Mouse (Mus musculus) gastrocnemius, postnatal 36 days (tissue): ENCODE measurements around the gene Afap1l2. TPM values are rescaled to one million over a fixed set of nuclear protein-coding genes. Genes with fewer than 3 reads are reported as not detected.

Experiments
- DNase-seq, 2 experiments: peaks; one replicate each; pipeline ENCODE4 v3.0.0; 2022
- intact Hi-C: fragments of 180-260 bp; cut with DNase I; formaldehyde crosslinking; loops from one replicate; pipeline ENCODE4 v1.15.1; 2025
- total RNA-seq, 2 experiments: library from RNA; stranded (reverse); gene quantifications; 2 replicates each; pipeline ENCODE4 v1.2.3; 2021

Gene Afap1l2
- total RNA-seq, 2 experiments from 2014 or later, result 1.6 to 2.2 TPM

DNA sequence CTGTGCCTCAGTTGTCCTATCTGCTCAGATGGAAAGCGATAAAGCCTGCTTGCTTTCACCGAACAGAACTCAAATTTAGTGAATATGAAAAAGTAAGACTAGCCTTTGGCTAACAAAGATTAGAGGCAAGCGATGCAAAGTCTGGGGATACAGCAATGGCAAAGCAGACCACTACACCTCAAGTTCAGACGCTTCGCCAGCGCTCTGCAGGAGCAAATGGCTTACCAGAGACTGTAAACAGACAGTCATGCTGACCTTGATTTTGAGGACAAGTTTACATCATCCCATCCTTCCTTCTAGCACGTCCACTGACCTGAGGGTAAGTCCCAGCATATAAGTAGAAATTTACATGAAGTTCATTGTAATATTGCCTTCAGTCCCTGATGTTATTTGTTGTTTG lies 61.8 kb downstream of the Afap1l2 start:
- DNase-seq, result no peak
- intact Hi-C loops, result no loop called here

GRCm38 (mm10) chr19:56945621-56946020 lies 62.4 kb downstream of the Afap1l2 start:
- intact Hi-C loops, result no loop called here
- no peak for DNase-seq

DNA sequence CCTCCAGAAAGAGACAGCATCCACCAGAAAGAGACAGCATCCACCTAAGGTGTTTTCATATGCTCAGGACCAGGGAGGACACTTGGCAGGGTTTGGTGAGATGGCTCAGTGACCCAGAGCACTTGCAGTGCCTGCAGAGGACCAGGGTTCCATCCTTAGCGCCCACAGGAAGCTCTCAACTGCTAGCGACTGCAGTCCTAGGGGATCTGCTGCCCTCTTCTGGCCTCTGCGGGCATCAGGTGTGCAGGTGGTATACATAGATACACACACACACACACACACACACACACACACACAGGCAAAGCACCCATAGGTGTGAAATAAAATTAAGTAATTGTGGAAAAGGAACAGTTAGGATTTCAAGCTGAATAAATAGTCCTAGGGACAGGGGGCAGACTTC lies 63.2 kb downstream of the Afap1l2 start:
- no peak for DNase-seq
- intact Hi-C loops, result no loop called here

GRCm38 (mm10) chr19:56944211-56944610 lies 63.8 kb downstream of the Afap1l2 start:
- no peak for DNase-seq
- intact Hi-C loops, result no loop called here

DNA sequence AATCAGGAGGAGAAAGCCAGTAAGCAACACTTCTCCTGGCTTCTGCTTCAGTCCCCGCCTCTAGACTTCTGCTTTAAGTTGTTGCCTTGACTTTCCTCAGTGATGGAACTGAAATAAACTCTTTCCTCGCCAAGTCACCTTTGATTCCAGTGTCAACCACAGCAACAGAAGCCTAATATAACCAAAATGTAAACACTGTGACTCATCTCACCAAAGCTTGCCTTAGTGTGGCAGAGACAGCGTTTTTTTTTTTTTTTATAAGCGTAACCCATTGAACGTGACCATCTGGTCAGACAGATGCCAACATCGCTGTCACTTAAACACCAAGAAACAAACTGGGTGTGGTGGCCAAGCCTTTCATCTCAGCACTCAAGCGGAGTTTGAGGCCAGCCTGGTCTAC lies 65.8 kb downstream of the Afap1l2 start:
- no peak for DNase-seq
- intact Hi-C loops, result no loop called here

DNA sequence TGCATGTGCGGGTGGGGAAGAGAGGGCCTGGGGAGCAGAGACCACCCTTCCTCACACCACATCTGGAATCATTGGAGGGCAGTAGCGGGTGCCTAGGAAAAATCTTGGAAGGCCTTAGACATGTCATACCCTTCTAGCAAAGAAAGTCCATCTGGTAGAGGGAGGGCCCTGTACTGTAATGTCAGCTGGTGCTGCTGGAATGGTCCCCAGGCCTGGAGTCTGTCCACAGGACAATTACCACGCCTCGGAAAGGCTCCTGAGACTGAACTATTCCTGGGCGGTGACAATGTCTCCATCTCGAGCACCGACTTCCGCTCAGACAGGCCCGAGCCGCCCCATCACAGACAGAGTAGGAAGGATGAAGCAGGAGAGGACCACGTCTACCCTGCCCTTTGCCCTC lies 67.5 kb downstream of the Afap1l2 start:
- intact Hi-C loops, result no loop called here
- DNase-seq, result peak; percentile 75 to 77

DNA sequence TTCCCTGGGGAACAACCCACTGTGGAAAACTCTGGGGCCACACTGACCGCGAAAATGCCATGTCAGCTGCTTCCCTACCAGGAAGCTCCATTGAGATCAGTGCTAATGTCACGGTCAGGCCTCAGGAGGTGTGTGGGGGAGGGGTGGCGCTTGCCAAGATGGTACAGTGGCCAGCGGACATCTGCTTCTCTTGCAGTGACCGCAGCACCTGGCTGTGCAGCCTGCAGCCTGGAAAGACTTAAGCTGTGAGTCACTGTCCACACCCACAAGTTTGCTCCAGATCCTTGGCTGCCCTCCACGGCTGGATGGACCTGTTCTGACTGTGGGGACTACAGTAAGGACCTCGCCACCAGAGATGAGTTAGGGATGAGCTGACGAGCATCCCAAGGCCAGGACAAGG lies 68.2 kb downstream of the Afap1l2 start:
- DNase-seq, result peak; percentile 65 to 76
- intact Hi-C loops, result no loop called here

GRCm38 (mm10) chr19:56937911-56938310 lies 70.1 kb downstream of the Afap1l2 start:
- intact Hi-C loops, result no loop called here

DNA sequence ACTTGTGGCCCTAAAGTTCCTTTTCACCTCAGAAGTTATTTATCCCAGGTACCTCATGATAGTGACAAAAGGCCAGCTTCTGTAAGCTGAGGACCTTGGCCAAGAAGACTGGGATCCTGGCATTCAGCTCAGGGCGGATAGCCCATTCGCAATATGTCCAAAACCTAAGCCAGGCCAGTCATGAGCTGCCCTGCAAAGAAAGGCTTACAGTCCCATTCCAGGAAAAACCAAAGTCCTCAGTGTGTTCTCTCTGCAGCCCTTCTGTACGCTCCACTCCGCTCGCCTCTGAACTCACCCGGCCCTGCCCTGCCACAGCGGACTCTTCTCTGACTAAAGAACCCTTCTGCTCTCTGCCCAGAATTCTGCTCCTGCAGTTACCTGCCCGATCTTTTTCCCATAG lies 71.8 kb downstream of the Afap1l2 start:
- intact Hi-C loops, result no loop called here
- no peak for DNase-seq

More at GRCm38 (mm10) chr19:56937911-56938310, 70.1 kb downstream of the Afap1l2 start:
- DNase-seq, result no peak

- no peak for DNase-seq
- intact Hi-C loops, result no loop called here
Observed at GRCm38 (mm10) chr19:56935777-56936176, 72.3 kb downstream of the Afap1l2 start.

- intact Hi-C loops, result no loop called here
- DNase-seq, result no peak
Observed at GRCm38 (mm10) chr19:56935111-56935510, 72.9 kb downstream of the Afap1l2 start.

- no peak for DNase-seq
Observed at GRCm38 (mm10) chr19:56933800-56934199, 74.2 kb downstream of the Afap1l2 start.

GRCm38 (mm10) chr19:56930029-56930428 lies 78.0 kb downstream of the Afap1l2 start:
- intact Hi-C loops, result no loop called here
- DNase-seq, result no peak

More at GRCm38 (mm10) chr19:56933800-56934199, 74.2 kb downstream of the Afap1l2 start:
- intact Hi-C loops, result no loop called here

DNA sequence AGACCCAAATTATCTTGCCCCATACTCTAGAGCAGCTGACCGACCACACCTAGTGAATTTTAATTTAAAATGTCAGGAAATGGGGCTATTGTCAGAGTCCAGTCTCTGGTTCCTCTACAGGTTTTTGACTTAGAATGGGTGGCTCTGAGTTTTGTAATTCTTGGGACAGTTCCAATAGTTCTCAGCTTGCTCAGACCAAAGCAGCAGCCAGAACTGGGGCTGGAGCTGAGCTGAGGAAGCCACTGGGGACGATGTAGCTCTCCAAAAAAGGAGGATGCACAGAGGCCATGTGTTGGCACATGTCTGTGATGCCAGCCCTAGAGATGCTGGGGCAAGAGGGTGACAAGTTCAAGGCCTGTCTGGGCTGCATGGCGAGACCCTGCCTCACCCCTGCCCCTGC lies 78.6 kb downstream of the Afap1l2 start:
- intact Hi-C loops, result loop anchor here (10.0 kb wide), 1 partner anchor 205 kb away; no protein-coding TSS in a partner anchor
- DNase-seq, result no peak

DNA sequence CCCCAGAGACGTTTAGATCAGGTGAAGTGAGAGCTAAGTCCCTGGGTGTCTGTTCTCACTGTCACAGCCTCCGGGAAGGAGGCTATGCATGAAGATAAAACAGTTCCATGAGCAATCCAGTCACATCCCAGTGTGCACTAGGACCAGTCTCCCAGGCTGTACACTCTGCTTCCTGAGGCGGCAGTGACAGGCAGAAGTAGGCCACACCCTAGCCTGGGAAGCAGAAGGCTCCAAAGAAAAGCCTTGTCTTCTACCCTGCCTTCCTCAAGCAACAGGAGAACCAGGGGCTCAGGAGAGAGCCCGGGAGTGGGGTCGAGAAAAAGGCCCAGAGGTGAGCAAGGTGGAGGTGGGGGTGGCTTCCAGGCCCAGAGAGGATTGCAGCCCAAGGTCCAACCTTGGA lies 86.3 kb downstream of the Afap1l2 start:
- no peak for DNase-seq
- intact Hi-C loops, result loop anchor here (10.0 kb wide), 1 partner anchor 213 kb away; no protein-coding TSS in a partner anchor

DNA sequence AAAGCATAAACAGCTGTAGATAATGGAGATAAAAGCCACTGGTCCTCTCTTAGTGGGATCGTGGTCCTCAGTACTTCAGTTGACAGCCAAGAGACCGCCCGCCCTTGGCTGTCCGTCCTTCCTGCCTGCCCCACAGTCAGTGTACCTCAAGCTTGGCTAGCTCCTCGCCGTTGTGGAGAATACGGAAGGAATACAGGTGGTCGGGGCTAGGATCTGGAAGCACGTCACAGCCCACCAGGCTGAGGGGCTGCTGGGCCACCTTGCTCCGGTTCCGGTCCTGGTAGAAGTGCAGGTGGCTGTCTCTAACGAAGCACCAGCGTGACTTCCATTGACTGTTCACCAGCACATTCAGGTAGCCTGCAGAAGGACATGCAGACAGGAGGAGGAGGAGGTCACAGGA lies 87.8 kb downstream of the Afap1l2 start:
- intact Hi-C loops, result loop anchor here (10.0 kb wide), 1 partner anchor 215 kb away; no protein-coding TSS in a partner anchor
- DNase-seq, result no peak

- intact Hi-C loops, result loop anchor here (2.0 to 10.0 kb wide), 3 partner anchors 89 to 215 kb away; partner anchors contain the start of gene Afap1l2
- DNase-seq, result peak; percentile 76 to 87
Observed at GRCm38 (mm10) chr19:56919628-56920027, 88.4 kb downstream of the Afap1l2 start.

- no peak for DNase-seq
- intact Hi-C loops, result no loop called here
Observed at GRCm38 (mm10) chr19:56915084-56915483, 92.9 kb downstream of the Afap1l2 start.

GRCm38 (mm10) chr19:56914658-56915057 lies 93.4 kb downstream of the Afap1l2 start:
- intact Hi-C loops, result no loop called here

GRCm38 (mm10) chr19:56913761-56914160 lies 94.3 kb downstream of the Afap1l2 start:
- intact Hi-C loops, result no loop called here

More at GRCm38 (mm10) chr19:56914658-56915057, 93.4 kb downstream of the Afap1l2 start:
- DNase-seq, result no peak

DNA sequence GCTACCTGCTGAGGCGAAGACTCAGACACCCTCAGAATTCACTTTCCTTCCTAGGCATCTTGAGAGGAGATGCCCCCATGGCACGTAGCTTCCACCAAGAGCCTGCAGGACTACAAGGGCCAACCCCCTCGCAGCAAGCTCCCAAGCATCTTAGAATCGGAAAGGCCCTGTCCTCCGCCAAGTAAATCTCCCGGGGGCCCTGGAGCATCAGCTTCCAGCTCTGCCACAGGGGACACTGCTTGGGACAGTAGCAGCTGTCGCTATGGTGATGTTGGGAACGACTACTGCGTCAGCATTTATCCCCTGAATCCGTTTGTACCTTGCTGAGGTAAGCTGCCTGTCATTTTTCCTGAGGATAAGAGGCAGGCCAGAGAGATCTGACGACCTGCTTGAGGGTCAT lies 97.5 kb downstream of the Afap1l2 start:
- intact Hi-C loops, result no loop called here
- DNase-seq, result no peak

More at GRCm38 (mm10) chr19:56913761-56914160, 94.3 kb downstream of the Afap1l2 start:
- DNase-seq, result no peak

DNA sequence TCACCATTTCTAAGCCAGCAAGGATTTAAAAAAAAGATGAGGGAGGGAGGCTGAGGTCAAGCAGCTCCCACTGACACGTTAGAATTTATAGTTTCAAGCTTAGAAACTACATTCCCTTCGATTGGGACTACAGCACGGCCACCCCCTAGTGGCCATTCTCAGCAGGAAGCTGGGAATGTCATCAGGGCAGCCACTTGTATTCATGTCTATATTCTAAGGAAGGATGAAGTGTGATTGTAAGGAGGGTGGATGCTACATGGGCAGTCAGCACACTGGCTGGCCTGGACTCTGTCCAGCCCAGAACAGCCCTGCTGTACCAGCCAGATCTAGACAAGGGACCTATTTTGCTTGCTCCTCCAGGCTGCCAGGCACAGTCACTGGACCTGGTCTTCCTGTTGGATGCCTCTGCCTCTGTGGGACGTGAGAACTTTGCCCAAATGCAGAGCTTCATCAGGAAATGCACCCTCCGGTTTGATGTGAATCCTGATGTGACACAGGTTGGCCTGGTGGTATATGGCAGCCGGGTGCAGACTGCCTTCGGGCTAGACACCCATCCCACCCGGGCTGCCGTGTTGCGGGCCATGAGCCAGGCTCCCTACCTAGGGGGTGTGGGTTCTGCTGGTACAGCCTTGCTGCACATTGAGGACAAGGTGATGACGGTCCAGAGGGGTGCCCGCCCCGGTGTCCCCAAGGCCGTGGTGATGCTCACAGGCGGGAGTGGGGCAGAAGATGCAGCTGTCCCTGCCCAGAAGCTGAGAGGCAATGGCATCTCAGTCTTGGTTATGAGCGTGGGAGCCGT lies 99.4 kb downstream of the Afap1l2 start:
- DNase-seq, result no peak
- intact Hi-C loops, result loop anchor here (5.0 kb wide), 2 partner anchors 101 to 486 kb away; no protein-coding TSS in a partner anchor
